In the genomic region with DNA sequence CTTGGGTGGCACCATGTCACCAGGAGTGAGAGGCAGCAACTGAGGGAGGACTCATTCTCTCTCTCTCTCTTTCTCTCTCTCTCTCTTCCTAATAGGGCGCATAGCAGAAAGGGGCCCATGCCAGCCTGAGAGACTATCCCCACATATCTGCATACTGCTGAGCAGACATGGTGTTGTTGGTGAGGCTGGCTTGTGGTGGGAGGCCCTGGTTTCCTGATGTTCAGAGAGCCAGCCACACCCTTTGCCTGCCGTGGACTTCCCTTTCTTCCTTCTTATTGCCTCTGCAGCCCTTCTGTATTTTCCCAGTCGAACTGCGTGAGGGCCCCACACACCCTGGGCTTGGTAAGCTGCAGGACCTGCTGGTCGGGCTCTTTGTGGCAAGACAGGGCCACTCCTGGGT, we compare ENCODE assay signal across 26 mouse cellular contexts. TPM values are rescaled to one million over a fixed set of nuclear protein-coding genes. Genes with fewer than 3 reads are reported as not detected.
A peak's percentile ranks its signal among the peaks of the same experiment; 100 is the strongest.
DNase-seq lines count a peak whose midpoint lies in the region; ATAC-seq and TF ChIP-seq lines count a peak whose summit lies in the region.
"Had no signal": no experiment of that assay in that cellular context is flagged by ENCODE, and none has a peak within 500 bp of the region (broad histone marks: within the 10 kb centered on the region; RNA-seq: fewer than 3 reads in every experiment).

No protein-coding gene starts in this region.

- H3K27ac ChIP-seq in intestine, embryonic 16.5 days (ENCODE audit: low read length) = peak overlapping the region; percentile 55; the same call in 1 of the 2 replicates
- H3K27ac ChIP-seq in intestine, embryonic 15.5 days = no peak overlapping the region
- H3K27ac ChIP-seq: forebrain, embryonic 13.5 days; gastrocnemius, adult 2 months; heart, embryonic 13.5 days; hindbrain, embryonic 14.5 days; lung, embryonic 15.5 days; macrophage; midbrain, embryonic 12.5 days had no signal

- no peaks in the 10 kb centered on the region for H3K9me3 ChIP-seq in intestine, embryonic 16.5 days (ENCODE audit: control insufficient read depth, low read length)
- H3K9me3 ChIP-seq in intestine, embryonic 15.5 days = no peaks in the 10 kb centered on the region
- H3K9me3 ChIP-seq in G1E (replicated peaks) = peaks cover 4% of the 10 kb centered on the region
- no peaks in the 10 kb centered on the region for H3K9me3 ChIP-seq in megakaryocyte, embryonic 14.5 days
- H3K9me3 ChIP-seq: forebrain, embryonic 13.5 days; heart, embryonic 13.5 days; lung, embryonic 15.5 days; midbrain, embryonic 12.5 days had no signal

- DNase-seq in G1E (ENCODE audit: low spot score) = peak; percentile 27
- no peak for DNase-seq in left cerebral cortex, postnatal 10 days (ENCODE audit: extremely low spot score in 1 of 2, low spot score in 2 of 2)
- DNase-seq in kidney, postnatal 25 days = no peak
- DNase-seq: adrenal gland, postnatal 10 days; cerebellum, adult 8-10 months; cerebellum, postnatal 36 days; gastrocnemius, adult 2 months; kidney, adult 8-10 months; kidney, postnatal 10 days had no signal

- 0 out of 2 replicates have a peak, but pooled peaks cover 6% of the 10 kb centered on the region for H3K36me3 ChIP-seq in intestine, embryonic 16.5 days (ENCODE audit: control insufficient read depth, insufficient read depth, low read length)
- peaks cover 8% of the 10 kb centered on the region; the same call in 1 of the 2 replicates for H3K36me3 ChIP-seq in intestine, embryonic 15.5 days
- H3K36me3 ChIP-seq in G1E (replicated peaks) = peaks cover 41% of the 10 kb centered on the region
- peaks cover 19% of the 10 kb centered on the region for H3K36me3 ChIP-seq in megakaryocyte, embryonic 14.5 days (replicated peaks; ENCODE audit: low read length)

- H3K27me3 ChIP-seq in intestine, embryonic 16.5 days (replicated peaks; ENCODE audit: control insufficient read depth, insufficient read depth, low read length) = no peaks in the 10 kb centered on the region
- H3K27me3 ChIP-seq in intestine, embryonic 15.5 days (replicated peaks) = no peaks in the 10 kb centered on the region
- H3K27me3 ChIP-seq in G1E (ENCODE audit: insufficient read depth, low read length) = no peaks in the 10 kb centered on the region
- H3K27me3 ChIP-seq in megakaryocyte, embryonic 14.5 days (replicated peaks) = peaks cover 22% of the 10 kb centered on the region
- H3K27me3 ChIP-seq: forebrain, embryonic 13.5 days; heart, embryonic 13.5 days; lung, embryonic 15.5 days; midbrain, embryonic 12.5 days had no signal

- 82% methylated on average over 5 of the region's 5 CpGs for WGBS in intestine, embryonic 16.5 days
- WGBS in intestine, embryonic 15.5 days = 78% methylated on average over 5 of the region's 5 CpGs

- intact Hi-C loops in left cerebral cortex, postnatal 10 days (cut with DNase I) = no loop called here

- no peak overlapping the region for H3K4me3 ChIP-seq in intestine, embryonic 16.5 days (ENCODE audit: low read length)
- H3K4me3 ChIP-seq in intestine, embryonic 15.5 days (replicated peaks) = no peak overlapping the region
- no peak overlapping the region; the same call in 1 of the 2 replicates for H3K4me3 ChIP-seq in G1E (ENCODE audit: low read depth, low read length)
- peak overlapping the region; percentile 21 for H3K4me3 ChIP-seq in megakaryocyte, embryonic 14.5 days (replicated peaks)
- H3K4me3 ChIP-seq: forebrain, embryonic 13.5 days; gastrocnemius, adult 2 months; heart, embryonic 13.5 days; lung, embryonic 15.5 days; midbrain, embryonic 12.5 days had no signal

- no peak for TF ChIP-seq CTCF in G1E (IDR thresholded peaks at IDR 0.05; ENCODE audit: low read depth, low read length)

- H3K4me1 ChIP-seq in intestine, embryonic 16.5 days (ENCODE audit: control insufficient read depth, insufficient read depth, low read length) = peaks cover 8% of the 10 kb centered on the region; the same call in 1 of the 2 replicates
- no peaks in the 10 kb centered on the region for H3K4me1 ChIP-seq in intestine, embryonic 15.5 days (replicated peaks)
- H3K4me1 ChIP-seq in G1E (ENCODE audit: insufficient read depth, low read depth, low read length) = peaks cover 27% of the 10 kb centered on the region
- H3K4me1 ChIP-seq in megakaryocyte, embryonic 14.5 days = peaks cover 59% of the 10 kb centered on the region
- H3K4me1 ChIP-seq: lung, embryonic 15.5 days; midbrain, embryonic 12.5 days had no signal

- no peak overlapping the region for H3K4me2 ChIP-seq in intestine, embryonic 16.5 days (ENCODE audit: low read depth, low read length)
- H3K4me2 ChIP-seq in intestine, embryonic 15.5 days (replicated peaks) = no peak overlapping the region
- H3K4me2 ChIP-seq: forebrain, embryonic 13.5 days; heart, embryonic 13.5 days; hindbrain, embryonic 14.5 days; lung, embryonic 15.5 days; midbrain, embryonic 12.5 days had no signal

- no peak for ATAC-seq in intestine, embryonic 16.5 days
- no peak for ATAC-seq in intestine, embryonic 15.5 days
- no peak for ATAC-seq in G1E (ENCODE audit: extremely low read depth, insufficient number of reproducible peaks, low FRiP score, poor library complexity, severe bottlenecking)
- peak; percentile 31 for ATAC-seq in granulocyte monocyte progenitor cell, adult 5-6 weeks (replicated peaks; ENCODE audit: poor library complexity, severe bottlenecking)
- ATAC-seq: activated CD4-positive, CD25-positive, alpha-beta regulatory T cell, adult 4 months; forebrain, embryonic 13.5 days; inflammation-experienced regulatory T-cells, adult 6 months had no signal

- H3K9ac ChIP-seq in intestine, embryonic 16.5 days (ENCODE audit: low read depth, low read length) = no peak overlapping the region
- no peak overlapping the region for H3K9ac ChIP-seq in intestine, embryonic 15.5 days
- H3K9ac ChIP-seq: forebrain, embryonic 13.5 days; heart, embryonic 13.5 days; hindbrain, embryonic 14.5 days; lung, embryonic 15.5 days; midbrain, embryonic 12.5 days had no signal

RNA-seq across cellular contexts. Expression of a gene that starts 4.7 kb away (rescaled TPM):
- 22.3 and 24.5 TPM in 2 replicates for polyA plus RNA-seq in intestine, embryonic 16.5 days (2015; fragmentation: Nextera tagmentation; extraction: Ambion mirVana)
- 18.5 and 25.1 TPM in 2 replicates for polyA plus RNA-seq in intestine, embryonic 15.5 days (2015; fragmentation: Nextera tagmentation; extraction: Ambion mirVana)
- 14.6 and 17.3 TPM in 2 replicates for total RNA-seq in G1E (2014; fragmentation: Nextera tagmentation)
- 2.8 and 3.2 TPM in 2 replicates for total RNA-seq in G1E (2017)
- 41.6 and 47.8 TPM in 2 replicates for polyA plus RNA-seq in G1E (2012)
- 12.5 and 16.4 TPM in 2 replicates for total RNA-seq in granulocyte monocyte progenitor cell, adult 5-6 weeks (2014; fragmentation: Nextera tagmentation)
- 3.2 and 5.3 TPM in 2 replicates for total RNA-seq in granulocyte monocyte progenitor cell, adult 5-6 weeks (2017)
- 12.2 and 39.3 TPM in 2 replicates for polyA plus RNA-seq in megakaryocyte, embryonic 14.5 days (2012; ENCODE audit: insufficient read depth, low replicate concordance)
- 10 to 100 TPM; 41.5 to 42.5 TPM for total RNA-seq in left cerebral cortex, postnatal 10 days (2021)

RNA-seq across cellular contexts. Expression of a gene that starts 38.0 kb away (rescaled TPM):
- 0.21 and 0.22 TPM in 2 replicates for polyA plus RNA-seq in intestine, embryonic 16.5 days (2015; fragmentation: Nextera tagmentation; extraction: Ambion mirVana)
- polyA plus RNA-seq in intestine, embryonic 15.5 days (2015; fragmentation: Nextera tagmentation; extraction: Ambion mirVana) = 0.20 and 0.28 TPM in 2 replicates
- total RNA-seq in G1E (2014; fragmentation: Nextera tagmentation) = not detected in 2 replicates
- 0.06 TPM in 1 of 2 replicates, not detected in the other for total RNA-seq in G1E (2017)
- 0.03 and 0.07 TPM in 2 replicates for polyA plus RNA-seq in G1E (2012)
- total RNA-seq in granulocyte monocyte progenitor cell, adult 5-6 weeks (2014; fragmentation: Nextera tagmentation) = not detected in 2 replicates
- total RNA-seq in granulocyte monocyte progenitor cell, adult 5-6 weeks (2017) = not detected in 2 replicates
- polyA plus RNA-seq in megakaryocyte, embryonic 14.5 days (2012; ENCODE audit: insufficient read depth, low replicate concordance) = not detected in 2 replicates
- total RNA-seq in left cerebral cortex, postnatal 10 days (2021) = not detected
- total RNA-seq: adrenal gland, postnatal 10 days; ES-E14; gastrocnemius, adult 2 months; liver, adult 2 months; neutrophil, adult 5-6 weeks had no signal
- polyA plus RNA-seq: activated CD4-positive, CD25-positive, alpha-beta regulatory T cell, adult 4 months; embryonic facial prominence, embryonic 14.5 days; forebrain, embryonic 13.5 days; inflammation-experienced regulatory T-cells, adult 6 months; liver, adult 2 months; macrophage had no signal

RNA-seq across cellular contexts. Expression of a gene that starts 45.6 kb away (rescaled TPM):
- polyA plus RNA-seq in intestine, embryonic 16.5 days (2015; fragmentation: Nextera tagmentation; extraction: Ambion mirVana) = 0.73 TPM in 1 of 2 replicates, not detected in the other
- polyA plus RNA-seq in intestine, embryonic 15.5 days (2015; fragmentation: Nextera tagmentation; extraction: Ambion mirVana) = 0.10 and 0.46 TPM in 2 replicates
- 0.38 and 1.7 TPM in 2 replicates for total RNA-seq in G1E (2014; fragmentation: Nextera tagmentation)
- total RNA-seq in G1E (2017) = 0.33 TPM in 1 of 2 replicates, not detected in the other
- polyA plus RNA-seq in G1E (2012) = 1.1 and 2.7 TPM in 2 replicates
- total RNA-seq in granulocyte monocyte progenitor cell, adult 5-6 weeks (2014; fragmentation: Nextera tagmentation) = not detected in 2 replicates
- not detected in 2 replicates for total RNA-seq in granulocyte monocyte progenitor cell, adult 5-6 weeks (2017)
- polyA plus RNA-seq in megakaryocyte, embryonic 14.5 days (2012; ENCODE audit: insufficient read depth, low replicate concordance) = not detected in 2 replicates
- not detected for total RNA-seq in left cerebral cortex, postnatal 10 days (2021)
- total RNA-seq: gastrocnemius, adult 2 months; heart, postnatal 25 days; neutrophil, adult 5-6 weeks had no signal
- polyA plus RNA-seq: activated CD4-positive, CD25-positive, alpha-beta regulatory T cell, adult 4 months; forebrain, embryonic 13.5 days; heart, embryonic 13.5 days; hindbrain, embryonic 14.5 days; inflammation-experienced regulatory T-cells, adult 6 months; macrophage had no signal

RNA-seq across cellular contexts. Expression of a gene that starts 45.6 kb away (rescaled TPM):
- polyA plus RNA-seq in intestine, embryonic 16.5 days (2015; fragmentation: Nextera tagmentation; extraction: Ambion mirVana) = 57.8 and 59.7 TPM in 2 replicates
- 52.1 and 56.4 TPM in 2 replicates for polyA plus RNA-seq in intestine, embryonic 15.5 days (2015; fragmentation: Nextera tagmentation; extraction: Ambion mirVana)
- total RNA-seq in G1E (2014; fragmentation: Nextera tagmentation) (116 and 431 TPM in 2 replicates), G1E (2017) (41.4 and 42.1 TPM in 2 replicates)
- polyA plus RNA-seq in G1E (2012) = 81.8 and 136 TPM in 2 replicates
- total RNA-seq in granulocyte monocyte progenitor cell, adult 5-6 weeks (2014; fragmentation: Nextera tagmentation) = 63.5 and 87.9 TPM in 2 replicates
- total RNA-seq in granulocyte monocyte progenitor cell, adult 5-6 weeks (2017) = 32.4 and 37.1 TPM in 2 replicates
- polyA plus RNA-seq in megakaryocyte, embryonic 14.5 days (2012; ENCODE audit: insufficient read depth, low replicate concordance) = 48.5 and 65.5 TPM in 2 replicates
- 100 to 1,000 TPM; 123 to 126 TPM for total RNA-seq in left cerebral cortex, postnatal 10 days (2021)
